Mouse (Mus musculus) testis, adult 2 months (tissue): ENCODE data around the gene Zg16. TPM values are rescaled to one million over a fixed set of nuclear protein-coding genes. Genes with fewer than 3 reads are reported as not detected.

Source experiments
- H3K27ac ChIP-seq: fragments of 200-500 bp; 2 replicates; pipeline ENCODE4 v1.5.1; 2012; ENCODE audit warnings: low read depth, low read length; ENCODE audit not compliant: control insufficient read depth, insufficient read depth
- H3K27me3 ChIP-seq: fragments of 200-500 bp; 2 replicates; pipeline ENCODE4 v1.6.1; 2012; ENCODE audit warnings: mild to moderate bottlenecking, low read length, moderate library complexity; ENCODE audit not compliant: control insufficient read depth, insufficient read depth
- H3K36me3 ChIP-seq: fragments of 200-500 bp; 2 replicates; pipeline ENCODE4 v1.6.1; 2012; ENCODE audit warnings: mild to moderate bottlenecking, low read length; ENCODE audit not compliant: control insufficient read depth, insufficient read depth
- H3K4me1 ChIP-seq: fragments of 200-500 bp; 2 replicates; pipeline ENCODE4 v1.6.1; 2012; ENCODE audit warnings: low read length; ENCODE audit not compliant: control insufficient read depth, insufficient read depth
- H3K4me3 ChIP-seq: fragments of 200-500 bp; 2 replicates; pipeline ENCODE4 v1.5.1; 2012; ENCODE audit warnings: low read depth, mild to moderate bottlenecking, low read length, moderate library complexity, mixed read lengths; ENCODE audit not compliant: control insufficient read depth
- CTCF ChIP-seq: fragments of 200-500 bp; IDR thresholded peaks from 2 replicates; pipeline ENCODE4 v1.5.1; 2012; ENCODE audit warnings: low read depth, mild to moderate bottlenecking, inconsistent platforms, low read length, moderate library complexity; ENCODE audit not compliant: control insufficient read depth, insufficient read depth, insufficient replicate concordance
- POLR2A ChIP-seq: fragments of 200-500 bp; IDR thresholded peaks from 2 replicates; pipeline ENCODE4 v1.6.1; 2012; ENCODE audit warnings: low read depth, mild to moderate bottlenecking, inconsistent platforms, low read length, moderate library complexity; ENCODE audit not compliant: control insufficient read depth
- polyA plus RNA-seq: library from polyadenylated mRNA; depleted of rRNA; stranded (reverse); fragments of >200 nt; gene quantifications from 2 replicates; pipeline ENCODE4 v1.2.3, GENCODE M21; 2012

Gene Zg16
- polyA plus RNA-seq, 1 experiment = 0.93 TPM

DNA sequence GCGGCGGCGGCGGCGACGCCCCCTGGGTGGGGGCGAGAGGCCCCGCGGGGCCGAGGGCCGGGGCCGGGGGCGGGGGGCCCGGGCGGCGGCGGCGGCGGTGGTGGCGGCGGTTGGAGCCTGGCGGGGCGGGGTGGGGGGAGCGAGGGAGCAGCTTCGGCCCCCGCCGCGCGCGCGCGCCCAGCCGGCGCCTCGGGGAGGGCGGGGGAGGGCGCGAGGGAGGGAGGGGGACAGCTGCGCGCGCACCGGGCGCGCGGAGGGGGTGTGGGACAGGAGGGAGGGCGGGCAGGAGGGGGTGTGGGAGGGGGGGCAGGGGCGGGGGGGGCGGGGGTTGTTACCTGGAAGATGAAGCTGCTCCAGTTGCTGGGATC, 60.5 kb downstream of the Zg16 start:
- H3K4me1 ChIP-seq = peaks cover 20% of the 10 kb centered on the region
- peak overlapping the region; percentile 97; the same call in 1 of the 2 replicates for H3K4me3 ChIP-seq
- no peak for TF ChIP-seq CTCF
- TF ChIP-seq POLR2A = no peak
- H3K36me3 ChIP-seq = no peaks in the 10 kb centered on the region; the same call in 1 of the 2 replicates
- peak overlapping the region; percentile 99 for H3K27ac ChIP-seq
- no peaks in the 10 kb centered on the region for H3K27me3 ChIP-seq

DNA sequence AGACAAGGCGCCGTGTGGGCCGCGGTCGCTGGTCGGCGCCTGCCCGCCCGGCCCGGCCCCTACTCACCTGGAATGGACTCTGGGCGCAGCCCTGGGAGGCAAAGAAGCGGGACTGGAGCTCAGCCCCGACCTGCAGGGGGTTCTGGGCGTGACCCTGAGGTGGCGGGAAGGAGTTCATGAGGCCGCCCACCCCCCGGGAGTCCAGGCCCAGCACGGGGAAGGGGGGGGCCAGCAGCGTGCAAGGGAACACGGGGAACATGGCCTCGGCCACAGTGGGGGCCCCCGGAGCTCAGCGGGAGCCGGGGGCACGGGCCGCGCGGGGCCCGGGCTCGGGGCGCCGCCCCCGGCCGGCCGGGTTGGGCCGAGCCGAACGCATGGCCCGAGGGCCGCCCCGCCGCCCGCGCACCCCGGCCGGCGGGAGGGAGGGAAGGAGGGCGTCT, 60.9 kb downstream of the Zg16 start:
- peak; percentile 32 for TF ChIP-seq POLR2A
- TF ChIP-seq CTCF = no peak
- Histone ChIP-seq H3K4me3 (peak overlapping the region; percentile 97), H3K4me1 (peaks cover 23% of the 10 kb centered on the region), H3K27me3 (no peaks in the 10 kb centered on the region), H3K36me3 (no peaks in the 10 kb centered on the region; the same call in 1 of the 2 replicates), H3K27ac (peak overlapping the region; percentile 99)

DNA sequence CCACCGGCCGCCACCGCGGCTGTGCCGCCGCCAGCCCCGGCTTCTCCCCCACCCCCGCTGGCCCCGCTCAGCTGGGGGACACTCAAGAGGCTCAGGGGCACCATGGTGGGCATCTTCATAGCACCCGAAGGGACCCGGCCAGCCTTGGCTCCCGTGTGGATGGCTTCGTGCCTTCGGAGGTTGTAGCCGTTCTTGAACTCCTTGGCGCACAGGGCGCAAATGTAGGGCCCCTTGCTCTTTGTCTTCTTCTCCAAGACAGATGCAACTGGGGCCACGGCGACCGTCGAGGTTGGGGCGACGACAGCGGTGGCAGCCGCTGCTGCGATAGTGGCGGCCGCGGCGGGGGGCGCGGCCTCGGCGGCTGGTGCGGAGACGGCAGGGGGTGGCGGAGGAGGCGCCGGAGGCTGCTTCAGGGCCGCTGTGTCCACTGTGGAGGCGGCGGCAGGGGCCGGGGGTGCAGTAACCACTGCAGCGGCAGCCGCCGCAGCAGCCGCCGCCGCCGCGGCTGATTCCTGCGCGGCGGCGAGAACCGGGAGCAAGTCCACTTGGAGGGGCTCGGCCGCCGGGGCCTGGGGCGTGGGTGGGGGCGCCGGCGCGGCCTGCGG, 61.5 kb downstream of the Zg16 start:
- H3K27ac ChIP-seq = peak overlapping the region; percentile 99
- no peaks in the 10 kb centered on the region for H3K27me3 ChIP-seq
- peaks cover 26% of the 10 kb centered on the region for H3K4me1 ChIP-seq
- peak overlapping the region; percentile 97 for H3K4me3 ChIP-seq
- no peaks in the 10 kb centered on the region; the same call in 1 of the 2 replicates for H3K36me3 ChIP-seq
- TF ChIP-seq POLR2A = no peak; the same call in 1 of the 2 replicates
- no peak for TF ChIP-seq CTCF

DNA sequence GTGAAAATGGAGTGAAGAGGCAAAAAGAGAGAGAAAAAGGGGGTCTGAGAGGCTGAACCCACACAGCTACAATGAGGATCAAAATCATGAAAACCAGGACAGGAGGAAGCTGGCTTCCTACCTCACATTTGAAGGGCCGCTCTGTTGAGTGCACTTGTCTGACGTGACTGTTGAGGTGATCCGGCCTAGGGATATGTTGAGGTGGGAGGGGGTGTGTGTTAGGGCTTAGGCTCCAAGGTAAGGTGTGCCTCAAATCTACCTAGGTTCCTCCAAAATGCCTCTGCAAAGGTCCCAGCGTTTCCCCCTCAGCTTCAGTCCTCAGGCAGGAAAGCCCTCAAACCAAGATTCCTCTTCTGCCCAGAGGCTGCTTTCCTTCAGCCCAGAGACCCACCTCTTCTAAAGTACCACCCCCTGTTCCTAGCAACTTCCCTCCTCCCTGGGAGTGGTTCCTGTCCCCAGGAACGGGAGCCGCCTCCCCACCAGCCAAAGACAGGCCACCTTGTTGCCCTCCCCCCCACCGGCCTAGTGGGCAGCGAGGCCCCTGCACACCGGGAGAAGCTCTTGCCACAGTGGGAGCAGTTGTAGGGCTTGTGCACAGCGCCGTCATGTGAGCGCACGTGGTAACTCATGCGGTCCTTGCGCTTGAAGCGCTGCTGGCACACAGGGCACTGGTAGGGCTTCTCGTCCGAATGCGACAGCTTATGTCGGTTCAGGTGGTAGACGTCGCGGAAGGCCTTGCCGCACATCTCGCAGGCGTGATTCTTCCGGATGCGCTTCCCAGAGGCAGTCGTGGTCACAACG, 62.2 kb downstream of the Zg16 start:
- Histone ChIP-seq H3K27ac (peak overlapping the region; percentile 99), H3K36me3 (no peaks in the 10 kb centered on the region), H3K4me3 (peak overlapping the region; percentile 97), H3K4me1 (peaks cover 32% of the 10 kb centered on the region), H3K27me3 (no peaks in the 10 kb centered on the region)
- peak; percentile 49; the same call in 1 of the 2 replicates for TF ChIP-seq CTCF
- TF ChIP-seq POLR2A = peak; percentile 75; the same call in 1 of the 2 replicates

DNA sequence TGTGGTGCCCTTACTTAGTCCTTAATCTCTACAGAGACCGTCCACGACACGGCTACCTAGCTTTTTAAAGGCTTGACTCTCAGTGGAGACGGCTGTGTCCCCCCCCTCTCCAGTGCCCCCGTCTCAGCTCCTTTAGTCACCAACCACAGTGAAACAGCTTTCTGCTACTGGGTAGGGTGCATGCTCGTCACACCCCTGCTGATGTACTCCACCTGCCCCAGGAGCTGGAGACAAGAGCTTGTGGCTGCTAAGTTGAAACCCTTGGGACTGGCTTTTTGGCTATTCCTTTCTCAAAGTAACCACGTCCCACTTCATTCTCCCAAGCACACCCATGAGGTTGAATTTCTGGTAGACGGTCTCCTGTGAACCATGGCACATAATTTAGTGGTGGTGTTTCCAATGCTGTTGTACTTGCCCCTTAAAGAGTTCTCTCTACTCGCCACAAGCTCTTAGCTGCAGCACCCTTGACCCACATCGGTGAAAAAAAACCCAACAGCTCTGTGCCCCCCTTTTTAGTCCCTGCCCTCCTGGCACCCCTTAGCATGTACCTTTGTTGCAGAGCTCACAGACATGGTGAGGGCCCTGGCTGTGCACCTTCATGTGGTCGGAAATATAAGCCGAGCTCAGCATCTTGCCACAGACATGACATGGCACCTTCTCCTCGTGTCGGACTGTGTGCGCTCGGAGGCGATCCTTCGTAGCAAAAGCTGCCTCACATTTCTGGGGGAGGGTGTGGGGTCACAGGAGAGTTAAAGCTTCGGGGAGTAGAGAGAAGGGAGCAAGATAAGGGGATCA, 63.0 kb downstream of the Zg16 start:
- H3K4me3 ChIP-seq = no peak overlapping the region
- H3K36me3 ChIP-seq = no peaks in the 10 kb centered on the region
- TF ChIP-seq CTCF (no peak), POLR2A (no peak)
- peaks cover 35% of the 10 kb centered on the region for H3K4me1 ChIP-seq
- H3K27ac ChIP-seq = no peak overlapping the region; the same call in 1 of the 2 replicates
- H3K27me3 ChIP-seq = no peaks in the 10 kb centered on the region

DNA sequence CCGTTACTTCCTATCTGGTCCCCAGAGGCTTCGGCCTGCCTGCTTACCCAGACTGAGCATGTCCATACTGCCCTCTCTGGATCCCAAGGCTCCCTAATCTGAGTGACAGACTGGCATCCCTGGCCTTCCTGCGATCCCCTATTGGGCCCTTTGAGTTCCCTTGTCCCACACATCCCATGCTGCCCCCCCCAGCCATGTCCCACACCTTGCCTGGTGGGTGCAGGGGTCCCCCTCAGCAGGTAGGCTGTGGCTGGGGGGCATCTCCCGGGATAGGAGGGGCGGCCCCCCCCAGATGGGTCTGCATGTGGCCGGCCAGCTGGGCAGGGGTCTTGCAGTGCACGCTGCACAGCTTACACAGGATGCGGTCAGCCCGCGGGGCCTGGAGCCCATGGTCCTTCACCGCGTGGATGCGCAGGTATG, 63.8 kb downstream of the Zg16 start:
- Histone ChIP-seq H3K36me3 (no peaks in the 10 kb centered on the region), H3K27me3 (no peaks in the 10 kb centered on the region), H3K4me3 (no peak overlapping the region), H3K4me1 (peaks cover 35% of the 10 kb centered on the region), H3K27ac (no peak overlapping the region)
- no peak for TF ChIP-seq POLR2A
- no peak for TF ChIP-seq CTCF
